Mouse (Mus musculus): ENCODE results near the gene Tbck.

Tbck gene

GRCm38 (mm10) chr3:132766033-132766726 is 82.2 kb downstream of the Tbck start:
- no peak for DNase-seq (ENCODE audit: low read depth)

DNA sequence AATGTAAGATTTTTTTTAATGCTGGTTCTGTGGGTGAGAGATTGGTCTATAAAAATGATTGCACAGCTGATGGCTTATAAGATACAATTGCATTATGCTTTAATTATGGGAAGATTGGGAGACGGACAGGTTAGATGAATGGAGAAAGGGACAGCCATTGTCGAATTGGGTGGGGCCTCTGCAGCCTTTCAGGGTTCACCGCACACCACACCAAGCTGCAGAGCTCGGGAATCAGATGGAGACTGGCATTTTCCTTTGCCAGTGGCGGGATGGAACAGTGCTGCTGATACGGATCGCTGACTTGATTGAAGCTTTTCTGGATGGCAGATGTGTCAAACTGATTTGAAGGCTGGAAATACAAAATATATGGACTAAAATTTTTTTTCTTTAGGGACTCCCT is 88.1 kb downstream of the Tbck start:
- DNase-seq (ENCODE audit: low read depth) = no peak

- DNase-seq (ENCODE audit: low read depth) = no peak
These were observed 92.7 kb downstream of the Tbck start for GRCm38 (mm10) chr3:132776686-132777085.

- no peak for DNase-seq (ENCODE audit: low read depth)
These were observed 97.2 kb downstream of the Tbck start for GRCm38 (mm10) chr3:132781103-132781502.

- DNase-seq (ENCODE audit: low read depth) = no peak
These were observed 99.1 kb downstream of the Tbck start for GRCm38 (mm10) chr3:132783087-132783486.

DNA sequence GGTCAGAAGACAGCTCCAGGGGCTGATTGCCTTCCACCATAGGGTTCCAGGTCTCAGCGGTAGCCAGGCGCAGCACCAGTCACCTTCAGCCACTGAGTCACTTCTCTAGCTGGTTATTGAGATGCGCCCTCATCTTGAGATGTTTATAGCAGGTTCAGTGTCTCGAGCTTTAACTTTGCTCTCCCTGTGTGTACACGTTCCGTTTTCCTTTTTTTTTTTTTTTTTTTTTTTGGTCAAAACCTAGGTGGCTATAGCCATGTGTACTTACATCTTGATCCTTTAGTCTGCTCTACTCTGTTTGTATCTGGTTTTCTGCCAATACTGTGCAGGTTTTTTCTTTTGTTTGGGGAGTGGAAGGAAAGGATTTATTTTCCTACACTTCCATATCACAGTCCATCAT is 100.8 kb downstream of the Tbck start:
- DNase-seq (ENCODE audit: low read depth) = no peak

DNA sequence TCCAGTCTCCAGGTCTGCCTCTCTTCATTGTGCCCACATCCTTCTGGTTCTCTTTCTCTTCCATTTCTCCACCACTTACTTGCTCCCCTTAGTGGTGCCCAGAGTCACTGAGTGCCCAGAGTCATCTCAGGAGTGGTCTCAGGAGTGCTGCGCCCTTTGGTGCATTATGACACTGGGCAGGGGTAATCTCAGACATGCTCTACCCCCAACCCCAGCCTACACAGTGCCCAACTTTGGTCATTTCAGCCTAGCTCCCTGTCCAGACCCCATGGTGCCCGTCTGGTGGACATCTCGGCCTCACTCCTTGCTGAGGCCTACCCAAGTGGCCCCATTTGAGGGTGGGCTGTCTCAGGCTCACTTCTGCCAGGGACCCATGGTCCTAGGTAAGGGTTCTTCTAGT is 102.7 kb downstream of the Tbck start:
- no peak for DNase-seq (ENCODE audit: low read depth)

GRCm38 (mm10) chr3:132787775-132788174 is 103.8 kb downstream of the Tbck start:
- peak; percentile 61 for DNase-seq (ENCODE audit: low read depth)

- peak; percentile 18 for DNase-seq (ENCODE audit: low read depth)
These were observed 107.2 kb downstream of the Tbck start for GRCm38 (mm10) chr3:132791140-132791539.

DNA sequence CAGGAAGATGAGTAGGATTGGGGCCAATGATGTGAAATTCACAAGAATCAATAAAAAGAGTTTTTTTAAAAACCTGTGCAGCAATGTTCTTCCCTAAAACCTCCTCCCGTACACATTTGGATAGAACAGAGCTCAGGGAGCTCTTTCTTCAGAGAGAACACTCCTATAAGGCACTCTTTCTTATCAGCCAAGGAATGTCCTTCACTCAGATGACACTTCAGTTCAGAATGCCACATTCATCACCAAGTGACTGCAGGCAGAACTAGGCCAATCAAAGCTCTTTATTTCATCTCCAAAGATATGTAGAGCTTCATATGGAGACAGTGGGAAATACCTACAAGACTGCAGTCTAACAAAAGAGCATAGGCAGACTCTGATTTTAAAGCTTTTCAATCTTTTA is 116.3 kb downstream of the Tbck start:
- DNase-seq (ENCODE audit: low read depth) = no peak

DNA sequence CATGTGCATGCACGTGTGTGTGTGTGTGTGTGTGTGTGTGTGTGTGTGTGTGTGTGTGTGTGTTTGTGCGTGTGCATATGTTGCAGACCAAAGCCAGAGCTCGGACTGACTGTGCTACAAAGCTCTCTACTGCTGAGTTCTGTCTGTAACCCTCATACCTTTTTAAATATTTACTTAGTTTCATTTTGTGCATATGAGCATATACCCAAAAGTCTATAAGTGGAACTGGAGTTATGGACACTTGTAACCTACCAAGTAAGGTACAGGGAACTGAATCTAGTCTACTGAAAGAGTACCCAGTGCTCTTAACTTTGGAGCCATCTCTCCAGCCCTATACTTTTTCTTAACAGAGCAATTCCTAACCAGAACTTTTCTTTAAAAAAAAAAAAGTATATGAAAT is 118.0 kb downstream of the Tbck start:
- no peak for DNase-seq (ENCODE audit: low read depth)

DNA sequence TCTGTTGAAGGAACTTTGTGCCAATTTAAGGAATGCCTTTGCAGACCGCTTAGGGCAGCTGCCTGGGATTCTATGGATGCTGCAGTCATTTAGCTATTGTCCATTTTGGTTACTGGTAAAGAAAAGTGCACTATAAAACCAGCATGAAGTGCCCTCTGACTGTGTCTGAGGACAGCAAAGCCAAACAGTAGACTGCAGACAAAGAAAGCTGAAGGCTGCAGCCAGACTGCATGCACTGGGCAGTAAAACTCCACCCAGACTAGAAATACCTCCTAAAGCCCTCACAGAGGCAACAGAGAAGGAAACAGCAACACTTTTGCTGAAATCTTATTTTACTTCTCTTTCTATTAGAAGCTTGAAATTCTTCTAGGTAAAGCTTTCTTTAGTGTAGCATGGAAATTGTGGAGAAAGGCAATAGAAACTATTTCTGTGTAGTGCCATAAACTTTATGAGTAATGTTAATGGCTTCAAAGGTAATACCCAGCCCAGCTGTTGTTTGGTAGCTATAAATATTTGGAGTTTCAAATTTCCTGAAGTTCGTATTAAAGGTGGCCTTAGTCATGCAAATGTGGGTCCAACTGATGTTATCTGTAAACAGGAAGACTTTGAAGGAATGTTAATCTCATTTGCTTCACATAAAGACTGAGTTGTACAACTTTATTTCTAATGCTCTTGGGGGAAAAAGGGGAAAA is 124.1 kb downstream of the Tbck start:
- peak; percentile 5 for DNase-seq (ENCODE audit: low read depth)

- no peak for DNase-seq (ENCODE audit: low read depth)
These were observed 125.0 kb downstream of the Tbck start for GRCm38 (mm10) chr3:132808951-132809350.

- no peak for DNase-seq (ENCODE audit: low read depth)
These were observed 127.8 kb downstream of the Tbck start for GRCm38 (mm10) chr3:132811791-132812190.

DNA sequence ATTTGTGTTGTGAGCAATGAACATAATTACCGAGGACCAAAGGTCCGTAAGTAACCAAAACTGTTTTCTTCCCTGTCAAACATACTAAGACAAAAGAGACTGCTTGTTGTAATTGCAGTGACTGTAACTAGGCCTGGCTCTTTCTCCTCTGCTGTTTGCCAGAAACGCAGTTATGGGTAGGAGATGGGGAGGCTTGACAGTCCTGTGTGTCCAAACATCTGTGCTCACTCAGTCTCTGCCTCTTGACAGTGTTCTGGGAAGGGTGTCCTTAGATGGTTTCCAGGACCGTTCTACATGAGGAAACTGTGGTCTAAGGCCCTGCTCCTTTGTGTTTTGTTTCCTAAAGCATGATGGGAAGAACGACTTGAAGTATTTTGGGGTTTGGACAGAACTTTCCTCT is 128.4 kb downstream of the Tbck start:
- no peak for DNase-seq (ENCODE audit: low read depth)

DNA sequence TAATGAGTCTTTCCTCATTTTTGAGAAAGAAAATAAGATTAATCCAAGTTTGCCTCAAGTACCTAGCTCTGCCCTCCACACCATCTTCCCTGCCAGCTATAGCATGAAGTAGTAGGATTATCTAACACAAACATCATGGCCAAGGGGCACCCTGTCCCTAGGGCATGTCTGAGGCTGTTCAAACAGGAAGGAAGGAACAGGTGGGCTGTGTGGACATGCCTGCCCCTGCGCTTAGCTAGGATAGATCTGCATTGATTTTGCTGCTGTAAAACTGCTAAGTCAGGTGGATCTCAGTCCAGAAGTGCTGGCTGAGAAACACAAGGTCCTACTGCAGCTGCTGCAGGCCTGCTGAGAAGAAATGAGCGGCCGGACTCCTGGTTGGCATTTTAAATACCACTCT is 129.2 kb downstream of the Tbck start:
- no peak for DNase-seq (ENCODE audit: low read depth)

- no peak for DNase-seq (ENCODE audit: low read depth)
These were observed 130.0 kb downstream of the Tbck start for GRCm38 (mm10) chr3:132813706-132814497.

DNA sequence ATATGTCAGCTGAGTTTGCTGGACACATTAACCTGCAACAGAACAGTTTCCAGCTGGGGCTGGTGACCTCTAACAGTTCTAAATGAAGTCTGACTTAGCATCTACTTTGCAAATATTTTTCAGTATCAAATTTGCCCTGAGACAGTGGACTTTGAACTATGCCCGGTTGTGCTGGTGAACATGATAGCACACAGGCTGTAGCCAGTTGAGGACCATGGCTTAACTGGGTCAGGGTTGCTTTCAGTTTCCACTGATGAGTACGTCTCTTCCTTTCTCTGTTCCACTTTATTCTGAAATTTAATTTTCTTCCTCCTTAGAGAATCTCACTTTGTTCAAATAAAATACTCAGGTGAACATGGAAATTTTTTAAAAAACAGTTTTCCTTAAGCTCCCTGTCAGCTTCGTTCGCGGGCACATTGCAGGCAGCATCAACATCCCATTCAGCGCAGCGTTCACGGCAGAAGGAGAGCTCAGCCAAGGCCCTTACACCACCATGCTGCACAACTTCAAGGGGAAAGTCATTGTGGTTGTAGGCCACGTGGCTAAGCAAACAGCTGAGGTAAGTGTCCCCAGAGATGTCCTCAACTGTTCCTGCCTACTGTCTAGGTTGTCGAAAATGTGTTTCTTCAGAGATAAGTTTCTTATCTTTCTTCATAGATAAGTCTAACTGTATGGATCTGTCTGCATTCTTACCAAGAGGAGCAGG is 131.0 kb downstream of the Tbck start:
- DNase-seq (ENCODE audit: low read depth) = no peak

DNA sequence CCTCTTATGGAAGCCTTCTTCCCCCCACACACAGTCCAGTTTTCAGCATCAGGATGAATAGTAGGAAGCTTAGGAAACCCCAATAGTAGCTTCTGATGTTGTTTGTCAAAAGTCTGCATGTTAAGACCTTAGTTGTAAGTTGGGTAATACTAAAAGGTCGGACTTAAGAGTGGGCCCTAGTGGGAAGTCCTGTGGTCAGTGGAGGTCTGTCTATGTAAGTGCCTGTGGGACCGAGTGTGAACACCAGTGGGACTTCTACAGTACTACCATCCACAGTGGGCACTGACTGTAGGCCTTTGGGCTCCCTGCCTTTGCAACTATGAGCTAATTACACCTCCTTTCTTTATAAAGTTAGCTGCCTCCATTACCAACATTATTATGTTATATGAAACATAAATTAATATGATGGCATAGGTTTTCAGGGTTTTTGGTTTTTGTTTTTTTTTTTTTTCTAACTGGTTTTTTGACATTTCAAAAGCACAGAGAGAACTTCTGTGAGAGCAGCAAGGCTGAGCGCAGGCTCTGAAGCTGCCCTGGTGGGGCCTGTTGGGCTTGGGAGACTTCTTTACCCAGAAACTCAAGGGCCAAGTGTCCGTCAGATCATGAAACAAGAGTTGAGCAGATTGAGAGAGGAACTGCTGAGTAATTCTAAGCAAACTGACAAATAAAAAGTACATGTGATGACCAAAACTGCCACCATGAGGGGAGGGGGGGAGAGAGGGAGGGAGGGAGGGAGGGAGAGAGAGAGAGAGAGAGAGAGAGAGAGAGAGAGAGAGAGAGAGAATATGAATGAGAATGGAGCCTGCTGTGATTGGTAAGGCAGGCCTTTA is 131.8 kb downstream of the Tbck start:
- no peak for DNase-seq (ENCODE audit: low read depth)

- DNase-seq (ENCODE audit: low read depth) = no peak
These were observed 135.5 kb downstream of the Tbck start for GRCm38 (mm10) chr3:132819408-132819807.

- no peak for DNase-seq (ENCODE audit: low read depth)
These were observed 147.4 kb downstream of the Tbck start for GRCm38 (mm10) chr3:132831179-132831873.
